Mouse (Mus musculus) layer of hippocampus, adult 9-10 months (tissue): Measurements from ENCODE around the gene Fcrlb.

ENCODE experiments used
- DNase-seq: peaks from one replicate; pipeline ENCODE4 v3.0.0; 2022; ENCODE audit warnings: low spot score

Fcrlb gene

GRCm38 (mm10) chr1:170868107-170868904 is 44.4 kb downstream of the Fcrlb start:
- peak; percentile 55 for DNase-seq

GRCm38 (mm10) chr1:170867691-170868105 is 45.0 kb downstream of the Fcrlb start, which contains the start of gene Atf6:
TSS of gene Atf6 (minus strand) at chr1:170867771.
- DNase-seq, result peak; percentile 96

GRCm38 (mm10) chr1:170866992-170867690 is 45.6 kb downstream of the Fcrlb start:
- no peak for DNase-seq

- no peak for DNase-seq
Measured at GRCm38 (mm10) chr1:170865406-170865805, 47.3 kb downstream of the Fcrlb start.

- DNase-seq, result no peak
Measured at GRCm38 (mm10) chr1:170864754-170865153, 48.0 kb downstream of the Fcrlb start.

- DNase-seq, result no peak
Measured at GRCm38 (mm10) chr1:170864234-170864633, 48.5 kb downstream of the Fcrlb start.

- DNase-seq, result no peak
Measured at GRCm38 (mm10) chr1:170863033-170863432, 49.7 kb downstream of the Fcrlb start.

- DNase-seq, result no peak
Measured at GRCm38 (mm10) chr1:170862435-170862717, 50.4 kb downstream of the Fcrlb start.

GRCm38 (mm10) chr1:170861671-170862434 is 50.9 kb downstream of the Fcrlb start:
- DNase-seq, result no peak

GRCm38 (mm10) chr1:170858872-170859271 is 53.9 kb downstream of the Fcrlb start:
- no peak for DNase-seq

- peak; percentile 44 for DNase-seq
Measured at GRCm38 (mm10) chr1:170857369-170857768, 55.4 kb downstream of the Fcrlb start.
